Mouse (Mus musculus) adrenal gland, postnatal 10 days (tissue): Measurements from ENCODE around the gene Cmtm2b. TPM values are rescaled to one million over a fixed set of nuclear protein-coding genes. Genes with fewer than 3 reads are reported as not detected.

Source experiments
- DNase-seq: peaks from one replicate; pipeline ENCODE4 v3.0.0; 2021; ENCODE audit warnings: mixed read lengths
- total RNA-seq, 2 experiments: library from RNA; stranded (reverse); gene quantifications; 2 replicates each; pipeline ENCODE4 v1.2.3; 2021

Gene Cmtm2b
- total RNA-seq, 2 experiments from 2014 or later: not detected

GRCm38 (mm10) chr8:104342426-104342825 is 20.4 kb downstream of the Cmtm2b start:
- DNase-seq: no peak

DNA sequence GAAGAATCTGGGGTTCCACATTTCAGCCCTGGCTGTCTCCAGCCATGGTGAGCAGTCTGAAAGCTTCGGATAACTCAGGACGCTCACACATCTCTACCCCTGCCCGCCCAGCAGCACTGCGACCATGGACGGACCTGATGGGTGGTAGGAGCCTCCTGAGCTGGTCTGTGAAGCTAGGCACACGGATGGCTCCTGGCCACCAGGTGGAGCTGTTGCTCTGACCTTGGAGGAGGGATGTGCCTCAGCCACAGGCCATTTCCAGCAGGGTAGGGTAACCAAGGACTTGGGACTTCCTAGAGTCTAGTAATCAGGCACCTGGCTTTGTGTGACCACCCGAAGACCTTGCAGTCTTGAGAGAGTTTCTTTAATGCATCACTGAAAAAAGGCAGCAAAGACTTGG is 21.9 kb downstream of the Cmtm2b start:
- DNase-seq: peak; percentile 93

- DNase-seq: no peak
Observed at GRCm38 (mm10) chr8:104344622-104345021, 22.6 kb downstream of the Cmtm2b start.

DNA sequence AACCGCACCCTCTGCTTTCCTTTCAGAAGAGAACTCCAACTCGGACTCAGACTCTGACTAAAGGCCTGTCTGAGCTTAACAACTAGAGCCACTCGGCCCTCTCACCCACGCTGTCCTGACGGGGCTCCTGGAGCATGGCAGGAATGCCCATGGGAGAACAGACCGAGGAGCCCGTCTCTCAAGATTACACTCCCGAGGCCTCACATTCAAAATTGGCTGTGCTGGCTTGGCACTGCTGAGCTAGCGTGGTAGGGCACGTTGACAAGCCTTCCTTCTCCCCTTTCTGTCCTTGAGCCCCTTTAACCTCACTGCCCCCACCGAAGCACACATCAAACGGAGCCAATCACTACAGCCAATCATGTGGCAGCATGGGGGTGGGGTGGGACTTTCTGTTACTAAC is 24.7 kb downstream of the Cmtm2b start:
- DNase-seq: peak; percentile 56

DNA sequence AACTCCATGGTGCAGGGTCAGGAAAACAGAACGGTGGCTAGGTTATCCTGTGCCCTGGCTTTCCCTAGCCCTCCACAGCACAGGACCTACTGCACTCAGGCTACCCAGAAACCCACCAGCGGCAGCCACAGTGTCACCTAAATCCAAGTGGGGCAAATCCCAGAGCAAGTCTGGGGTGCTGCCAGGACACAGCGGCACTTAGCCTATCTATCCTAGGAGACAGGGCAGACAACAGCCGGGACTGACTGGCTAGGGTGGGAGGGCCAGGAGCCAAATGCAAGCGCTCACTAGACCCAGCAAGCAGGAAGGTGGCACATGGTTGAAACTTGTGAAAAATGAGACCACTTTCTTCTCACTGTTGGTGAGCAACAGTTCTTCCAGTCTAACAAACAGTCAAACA is 26.9 kb downstream of the Cmtm2b start:
- peak; percentile 38 for DNase-seq

GRCm38 (mm10) chr8:104350047-104350446 is 28.0 kb downstream of the Cmtm2b start:
- no peak for DNase-seq

DNA sequence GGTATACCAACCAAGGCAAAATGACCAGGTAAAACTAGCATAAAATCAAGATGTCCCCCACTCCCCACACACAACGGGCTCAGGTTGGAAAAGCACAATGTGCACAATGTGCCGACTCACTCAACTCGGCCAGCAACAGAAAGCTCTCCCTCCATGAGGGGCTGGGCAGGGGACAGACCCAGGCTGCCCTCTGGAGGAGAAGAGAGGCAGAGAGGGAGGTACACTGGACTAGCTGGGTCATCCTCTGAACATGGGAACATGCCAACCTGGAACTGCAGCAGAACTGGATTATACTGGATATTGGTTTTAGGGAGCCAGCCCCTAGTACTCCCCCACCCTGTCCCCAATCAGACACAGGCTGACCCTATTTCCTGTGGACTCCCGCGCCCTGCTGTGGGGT is 31.2 kb downstream of the Cmtm2b start:
- DNase-seq: no peak

DNA sequence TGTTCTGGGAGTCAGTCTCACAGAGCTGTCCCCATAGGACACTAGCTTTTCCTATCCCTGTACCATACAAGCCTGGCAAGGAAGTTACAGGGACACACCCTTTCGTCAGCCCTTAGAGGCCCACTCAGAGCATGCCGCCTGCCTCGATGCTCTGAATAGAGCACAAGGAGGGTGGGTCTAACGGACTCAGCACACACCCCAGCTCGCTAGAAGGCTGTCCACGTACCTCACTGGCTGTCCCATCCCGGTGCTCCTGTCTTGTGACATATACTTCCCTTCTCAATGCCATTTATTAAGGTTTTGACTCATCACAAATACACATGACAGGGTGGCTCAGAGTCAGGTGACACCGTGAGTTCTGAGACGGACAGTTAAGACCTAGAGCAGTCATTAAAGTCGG is 32.5 kb downstream of the Cmtm2b start:
- DNase-seq: no peak

GRCm38 (mm10) chr8:104358637-104359036 is 36.6 kb downstream of the Cmtm2b start:
- DNase-seq: no peak

DNA sequence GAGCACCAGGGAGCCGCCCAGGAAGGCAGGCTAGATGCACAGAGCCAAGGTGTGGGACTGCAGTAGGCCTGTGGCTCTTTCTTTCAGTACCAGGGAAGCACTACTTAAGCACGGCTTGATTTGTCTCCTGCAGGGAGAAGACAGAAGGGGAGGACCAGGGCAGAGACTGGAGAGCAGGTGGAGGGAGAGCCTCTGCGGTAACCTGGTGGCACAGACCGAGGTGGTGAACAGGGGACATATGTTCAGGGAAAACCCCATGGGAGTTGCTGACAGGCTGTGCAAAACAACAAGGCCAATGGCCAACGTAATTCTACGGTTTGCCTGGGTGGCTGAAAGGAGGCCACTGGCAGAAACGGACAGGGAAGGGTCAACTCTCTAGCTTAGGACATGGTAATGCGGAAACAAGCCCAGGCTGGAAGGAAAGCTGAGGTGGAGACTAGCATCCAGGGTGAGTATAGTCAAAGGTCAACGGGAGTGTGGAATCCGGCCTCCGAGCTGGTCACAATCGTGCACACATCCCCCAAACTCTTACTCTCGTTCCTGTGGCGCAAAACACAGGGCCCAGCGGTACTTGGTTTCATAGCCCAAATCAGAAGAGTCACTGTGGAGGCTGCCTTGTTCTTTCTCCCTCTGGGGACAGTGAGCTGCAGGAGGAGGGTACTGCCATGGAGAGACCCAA is 37.9 kb downstream of the Cmtm2b start:
- DNase-seq: peak; percentile 33

DNA sequence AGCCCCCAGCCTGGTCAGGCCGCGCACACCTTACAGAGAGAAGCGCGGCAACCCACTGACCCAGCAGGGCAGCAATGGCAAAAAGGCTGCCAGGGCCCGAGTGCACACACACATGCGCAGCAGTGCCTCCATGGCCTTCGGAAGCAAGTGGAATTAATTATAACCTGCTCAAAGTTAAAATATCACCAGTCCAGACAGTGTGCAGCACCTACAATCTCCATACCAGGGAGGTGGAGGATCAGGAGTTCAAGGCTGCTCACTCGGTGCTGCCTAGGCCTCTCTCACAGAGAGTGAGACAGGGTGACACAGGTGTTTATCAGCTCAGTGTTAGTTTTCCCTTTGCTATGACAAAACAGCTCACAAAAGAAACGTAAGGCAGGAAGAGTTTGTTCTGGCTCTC is 43.7 kb downstream of the Cmtm2b start:
- DNase-seq: no peak

DNA sequence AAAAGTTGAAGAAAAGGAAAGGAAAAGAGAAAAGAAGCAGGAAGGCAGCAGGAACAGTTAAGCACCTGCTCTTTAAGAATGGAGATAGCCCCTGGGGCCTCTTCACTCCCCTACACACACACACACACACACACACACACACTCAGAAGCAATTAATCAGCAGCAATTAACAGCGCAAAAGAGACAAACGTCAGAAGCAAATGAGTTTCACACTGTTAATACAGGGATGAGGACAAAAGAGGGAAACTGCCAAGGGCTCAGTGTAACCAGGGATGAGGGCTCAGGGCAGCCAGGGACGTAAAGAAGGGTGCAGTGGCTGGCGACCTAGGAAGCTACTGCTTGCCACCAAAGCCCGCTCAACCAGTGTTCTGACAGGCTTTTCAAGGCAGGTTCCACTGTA is 45.4 kb downstream of the Cmtm2b start:
- DNase-seq: no peak

DNA sequence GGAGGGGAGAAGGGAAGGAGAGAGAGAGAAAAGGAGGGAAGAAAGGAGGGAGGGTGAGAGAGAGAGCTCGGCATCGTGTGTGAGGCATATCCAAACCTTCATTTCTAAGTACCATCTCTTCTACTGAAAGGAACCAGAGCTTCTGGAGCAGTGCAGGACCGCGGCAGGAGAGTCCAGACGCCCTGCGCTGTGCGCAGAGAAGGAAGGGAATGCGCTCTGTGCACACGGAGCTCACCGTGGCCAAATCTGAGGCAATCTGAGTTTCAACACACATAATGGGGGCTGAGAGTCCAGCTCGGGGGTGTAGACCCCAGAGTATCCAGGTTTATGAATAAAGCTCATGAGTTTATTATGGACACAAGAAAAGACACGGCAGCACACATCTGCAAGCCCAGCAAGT is 47.6 kb downstream of the Cmtm2b start:
- DNase-seq: no peak

DNA sequence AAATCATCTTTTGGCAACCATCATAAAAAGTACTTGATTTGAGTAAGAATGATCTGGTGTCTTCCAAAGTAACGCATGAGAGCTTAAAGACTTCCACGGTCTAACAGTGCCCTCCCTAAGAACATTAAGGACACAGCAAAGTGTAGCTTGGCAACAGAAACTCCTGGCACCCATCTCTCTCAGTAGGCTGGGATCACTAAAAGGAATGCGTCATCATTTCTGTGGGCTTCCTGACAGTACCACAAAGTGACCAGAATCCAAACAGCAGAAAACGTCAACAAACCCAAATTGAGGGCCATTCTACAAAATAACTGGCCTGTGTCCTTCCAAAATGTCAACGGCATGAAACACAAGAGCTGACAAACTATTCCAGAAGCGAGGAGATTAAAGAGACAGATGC is 48.0 kb downstream of the Cmtm2b start:
- no peak for DNase-seq

GRCm38 (mm10) chr8:104371121-104371520 is 49.1 kb downstream of the Cmtm2b start:
- DNase-seq: no peak

- peak; percentile 41 for DNase-seq
Observed at GRCm38 (mm10) chr8:104373779-104374178, 51.7 kb downstream of the Cmtm2b start.

GRCm38 (mm10) chr8:104374269-104374668 is 52.2 kb downstream of the Cmtm2b start:
- DNase-seq: no peak

- DNase-seq: peak; percentile 67
Observed at GRCm38 (mm10) chr8:104374864-104375846, 53.1 kb downstream of the Cmtm2b start.

DNA sequence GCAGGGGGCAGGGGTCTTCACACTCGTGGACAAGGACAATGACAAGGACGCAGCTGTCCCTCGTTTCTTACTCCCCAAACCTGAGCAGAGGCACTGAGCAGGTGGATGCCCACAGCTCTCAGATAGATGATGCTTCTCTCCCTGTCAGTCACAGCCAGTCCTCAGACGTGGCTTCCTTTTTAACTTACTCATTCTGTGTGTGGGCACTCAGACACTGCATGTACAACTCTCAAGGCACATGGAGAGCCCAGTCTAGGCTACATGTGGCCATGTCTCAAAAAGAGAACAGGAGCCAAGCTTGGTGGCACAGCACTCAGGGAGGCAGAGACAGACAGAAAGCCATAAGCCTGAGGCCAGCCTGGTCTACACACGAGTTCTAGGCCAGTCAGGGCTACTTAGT is 53.9 kb downstream of the Cmtm2b start:
- DNase-seq: no peak

GRCm38 (mm10) chr8:104376669-104377068 is 54.6 kb downstream of the Cmtm2b start:
- no peak for DNase-seq

DNA sequence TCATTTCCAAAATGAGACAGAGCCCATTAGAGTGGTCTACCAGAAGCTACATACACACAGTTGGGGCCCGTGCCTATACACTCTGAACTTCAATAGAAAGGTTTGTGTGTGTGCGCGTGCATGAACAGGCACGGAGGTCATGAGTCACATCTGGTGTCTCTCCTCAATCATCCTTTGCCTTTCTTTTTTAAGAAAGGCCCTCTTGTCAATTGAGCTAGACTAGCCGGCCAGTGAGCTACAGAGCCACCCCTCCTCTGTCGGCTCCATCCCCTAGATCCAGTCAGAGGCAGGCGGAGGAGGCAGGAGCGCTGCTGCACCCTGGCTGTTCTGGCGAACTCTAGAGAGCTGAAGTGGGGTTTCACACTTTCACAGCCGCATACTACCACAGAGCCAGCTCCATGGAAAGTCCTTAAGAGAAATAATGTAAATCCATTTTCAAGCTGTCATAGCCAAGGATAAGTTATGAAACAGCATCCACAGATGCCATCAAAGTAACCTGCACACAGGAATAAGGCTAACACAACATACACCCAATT is 57.3 kb downstream of the Cmtm2b start:
- no peak for DNase-seq

DNA sequence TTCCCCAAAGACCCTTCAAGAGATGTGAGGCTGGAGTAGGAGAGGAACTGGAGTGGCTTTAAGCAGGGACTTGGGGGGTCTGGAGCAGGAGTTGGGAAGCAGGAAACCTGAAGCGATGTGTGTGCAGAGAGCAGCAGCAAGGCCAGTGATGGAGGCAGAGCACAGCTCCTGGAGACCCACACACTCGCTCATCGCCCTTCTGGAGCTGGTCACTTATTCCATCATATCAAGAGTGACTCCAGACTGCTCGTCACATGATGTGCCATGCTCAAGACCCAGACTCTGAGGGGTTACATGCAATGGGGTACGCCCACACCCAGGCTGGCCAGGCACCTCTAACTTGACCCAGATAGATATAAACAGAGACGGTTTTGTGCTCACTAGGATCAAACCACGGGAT is 58.2 kb downstream of the Cmtm2b start:
- no peak for DNase-seq
